Mouse (Mus musculus) cerebellum, adult 2 months (tissue): ENCODE measurements around the gene Nav3.

Experiments
- CTCF ChIP-seq: fragments of 200-500 bp; IDR thresholded peaks from 2 replicates; pipeline ENCODE4 v1.5.1; 2011; ENCODE audit warnings: low read depth, mild to moderate bottlenecking, control low read depth, low read length, moderate library complexity, borderline replicate concordance; ENCODE audit not compliant: insufficient read depth
- POLR2A ChIP-seq: fragments of 200-500 bp; IDR thresholded peaks from 2 replicates; pipeline ENCODE4 v1.6.1; 2011; ENCODE audit warnings: low read length, control low read depth, borderline replicate concordance; ENCODE audit not compliant: insufficient read depth

DNA sequence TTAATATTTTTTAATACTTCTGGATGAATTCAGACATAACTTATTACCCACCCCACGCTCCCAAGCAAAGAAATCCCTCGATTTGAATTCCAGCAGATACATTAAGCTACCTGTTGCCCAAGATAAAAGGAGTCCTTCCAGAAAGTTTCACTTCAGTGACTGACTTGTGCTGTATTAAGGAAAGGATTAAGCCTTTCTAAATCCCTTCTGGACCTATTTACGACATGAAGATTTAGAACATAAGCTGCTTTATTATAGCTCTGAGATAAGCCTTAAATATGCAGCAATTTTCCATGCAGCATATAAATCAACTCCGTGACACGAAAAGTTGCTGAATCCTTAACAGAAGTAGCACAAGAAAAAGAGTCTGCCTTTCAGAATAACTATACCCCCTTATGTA lies 732.4 kb downstream of the Nav3 start:
- TF ChIP-seq CTCF (no peak), POLR2A (no peak)
